Mouse (Mus musculus) heart, postnatal 0 days (tissue): ENCODE results near the gene Iqcg. TPM values are rescaled to one million over a fixed set of nuclear protein-coding genes. Genes with fewer than 3 reads are reported as not detected.
A peak's percentile ranks its signal among the peaks of the same experiment; 100 is the strongest.

Experiments used
- ATAC-seq: fragments of 200-750 bp; cut with Nextera tagmentation; 2 replicates; pipeline ENCODE4 v1.8.0; 2017; ENCODE audit warnings: low read depth, moderate number of reproducible peaks, moderate library complexity; ENCODE audit not compliant: insufficient read depth
- DNase-seq: peaks from one replicate; pipeline ENCODE4 v3.0.0-alpha.2; 2016; ENCODE audit warnings: low spot score
- H3K27ac ChIP-seq: fragments of 300-500 bp; sonication (generic); 2 replicates; pipeline ENCODE4 v1.5.1; 2014; ENCODE audit warnings: low read depth, mild to moderate bottlenecking
- H3K27me3 ChIP-seq: fragments of 300-500 bp; sonication (generic); 2 replicates; pipeline ENCODE4 v1.6.1; 2014; ENCODE audit warnings: low read length, mixed read lengths; ENCODE audit not compliant: control insufficient read depth, insufficient read depth
- H3K36me3 ChIP-seq: fragments of 300-500 bp; sonication (generic); replicated peaks from 2 replicates; pipeline ENCODE4 v1.6.1; 2014; ENCODE audit warnings: low read length, mixed read lengths; ENCODE audit not compliant: control insufficient read depth, insufficient read depth
- H3K4me1 ChIP-seq: fragments of 300-500 bp; sonication (generic); 2 replicates; pipeline ENCODE4 v1.6.1; 2014; ENCODE audit warnings: antibody characterized with exemption; ENCODE audit not compliant: control insufficient read depth, insufficient read depth
- H3K4me2 ChIP-seq: fragments of 300-500 bp; sonication (generic); 2 replicates; pipeline ENCODE4 v1.6.1; 2014; ENCODE audit warnings: low read depth, mild to moderate bottlenecking, low read length, moderate library complexity
- H3K4me3 ChIP-seq: fragments of 300-500 bp; sonication (generic); 2 replicates; pipeline ENCODE4 v1.5.1; 2014; ENCODE audit warnings: low read depth, low read length
- H3K9ac ChIP-seq: fragments of 300-500 bp; sonication (generic); replicated peaks from 2 replicates; pipeline ENCODE4 v1.6.1; 2014; ENCODE audit warnings: low read depth, low read length, mixed read lengths
- H3K9me3 ChIP-seq: fragments of 300-500 bp; sonication (generic); replicated peaks from 2 replicates; pipeline ENCODE4 v1.6.1; 2016; ENCODE audit warnings: low read length; ENCODE audit not compliant: control insufficient read depth
- CTCF ChIP-seq: IDR thresholded peaks from 2 replicates; pipeline ENCODE4 v1.5.1; 2016; ENCODE audit warnings: antibody characterized with exemption, control low read depth, low read depth
- EP300 ChIP-seq: IDR thresholded peaks from 2 replicates; pipeline ENCODE4 v1.6.1; 2016; ENCODE audit warnings: antibody characterized with exemption, low read depth
- WGBS: fragments of 180-500 bp; shearing (Covaris S2); extraction: QIAGEN DNeasy Blood & Tissue Kit; methylation state at CpG from one replicate; pipeline ENCODE4 v1.1.7; 2014; 5-methylcytosine and 5-hydroxymethylcytosine counted together
- polyA plus RNA-seq: library from polyadenylated mRNA; unstranded; fragments of >200 nt; fragmentation: Nextera tagmentation; extraction: Ambion mirVana; gene quantifications from 2 replicates; pipeline ENCODE4 v1.2.1, GENCODE M21; 2015
- total RNA-seq: library from RNA; depleted of rRNA; stranded (reverse); fragments of >200 nt; gene quantifications from 2 replicates; pipeline ENCODE4 v1.2.3, GENCODE M21; 2014; ENCODE audit warnings: low replicate concordance

The Iqcg gene
- total and polyA plus RNA-seq, 2 experiments from 2014 or later, result 0.23 to 0.83 TPM

DNA sequence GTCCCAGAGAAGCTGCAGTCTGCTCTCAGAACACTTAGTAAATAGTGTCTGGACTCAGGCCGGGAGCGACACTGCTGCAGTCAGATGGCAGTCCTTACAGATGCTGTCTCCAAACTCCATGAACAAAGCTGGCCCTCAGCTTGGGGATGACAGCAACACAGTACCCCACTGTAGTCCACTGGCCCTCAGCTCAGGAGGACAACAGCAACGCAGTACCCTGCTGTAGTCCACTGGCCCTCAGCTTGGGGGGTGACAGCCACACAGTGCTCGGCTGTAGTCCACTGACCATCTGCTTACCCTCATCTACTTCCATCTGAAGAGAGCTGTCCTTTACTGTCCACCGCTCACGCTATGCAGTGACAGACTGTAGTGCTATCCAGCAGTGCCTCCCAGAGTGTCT is 45.9 kb downstream of the Iqcg start:
- WGBS, result 86% methylated on average over 6 of the region's 6 CpGs
- no peak overlapping the region for H3K4me2 ChIP-seq
- ATAC-seq (no peak), DNase-seq (no peak)
- H3K27ac ChIP-seq, result no peak overlapping the region
- H3K9ac ChIP-seq, result no peak overlapping the region
- H3K4me3 ChIP-seq, result no peak overlapping the region
- no peak for TF ChIP-seq EP300
- no peak for TF ChIP-seq CTCF
- no peaks in the 10 kb centered on the region for H3K9me3 ChIP-seq
- H3K4me1 ChIP-seq, result 0 out of 2 replicates have a peak, but pooled peaks cover 5% of the 10 kb centered on the region
- peaks cover 87% of the 10 kb centered on the region for H3K36me3 ChIP-seq
- no peaks in the 10 kb centered on the region for H3K27me3 ChIP-seq

- WGBS, result 77% methylated on average over 7 of the region's 7 CpGs
- TF ChIP-seq EP300 (no peak), CTCF (no peak)
- Histone ChIP-seq H3K9me3 (no peaks in the 10 kb centered on the region), H3K4me1 (0 out of 2 replicates have a peak, but pooled peaks cover 5% of the 10 kb centered on the region), H3K36me3 (peaks cover 64% of the 10 kb centered on the region), H3K27ac (no peak overlapping the region), H3K4me3 (no peak overlapping the region), H3K4me2 (no peak overlapping the region), H3K27me3 (no peaks in the 10 kb centered on the region), H3K9ac (no peak overlapping the region)
- no peak for DNase-seq
- no peak for ATAC-seq
These were observed 48.6 kb downstream of the Iqcg start for GRCm38 (mm10) chr16:33007436-33007835.

GRCm38 (mm10) chr16:33006888-33007287 is 49.1 kb downstream of the Iqcg start:
- Histone ChIP-seq H3K9ac (no peak overlapping the region), H3K27ac (no peak overlapping the region), H3K9me3 (no peaks in the 10 kb centered on the region), H3K36me3 (peaks cover 63% of the 10 kb centered on the region), H3K27me3 (no peaks in the 10 kb centered on the region), H3K4me2 (no peak overlapping the region), H3K4me3 (no peak overlapping the region), H3K4me1 (0 out of 2 replicates have a peak, but pooled peaks cover 5% of the 10 kb centered on the region)
- no peak for DNase-seq
- no peak for TF ChIP-seq EP300
- TF ChIP-seq CTCF, result no peak
- no peak for ATAC-seq
- 91% methylated on average over 7 of the region's 7 CpGs for WGBS

DNA sequence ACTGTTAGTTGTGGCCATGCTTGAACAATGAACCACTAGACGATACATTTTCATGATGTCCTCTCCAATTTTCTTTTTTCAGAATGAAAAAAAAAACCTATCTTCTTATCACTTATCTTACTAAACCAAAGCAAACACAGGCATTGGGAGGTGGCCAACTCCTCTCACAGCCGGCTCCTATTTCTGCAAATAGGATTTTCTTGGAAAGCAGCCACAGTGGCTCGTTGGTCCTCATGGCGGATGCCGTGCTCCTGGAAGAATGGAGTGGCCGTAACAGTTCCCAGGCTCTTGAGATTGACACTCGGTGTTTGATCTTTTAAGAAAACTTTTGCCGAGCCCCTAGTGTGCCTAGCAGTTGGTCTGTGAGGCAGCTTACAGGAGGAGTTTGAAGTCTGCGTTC is 50.8 kb downstream of the Iqcg start:
- no peak overlapping the region for H3K4me3 ChIP-seq
- peak; percentile 27; the same call in 1 of the 2 replicates for ATAC-seq

DNA sequence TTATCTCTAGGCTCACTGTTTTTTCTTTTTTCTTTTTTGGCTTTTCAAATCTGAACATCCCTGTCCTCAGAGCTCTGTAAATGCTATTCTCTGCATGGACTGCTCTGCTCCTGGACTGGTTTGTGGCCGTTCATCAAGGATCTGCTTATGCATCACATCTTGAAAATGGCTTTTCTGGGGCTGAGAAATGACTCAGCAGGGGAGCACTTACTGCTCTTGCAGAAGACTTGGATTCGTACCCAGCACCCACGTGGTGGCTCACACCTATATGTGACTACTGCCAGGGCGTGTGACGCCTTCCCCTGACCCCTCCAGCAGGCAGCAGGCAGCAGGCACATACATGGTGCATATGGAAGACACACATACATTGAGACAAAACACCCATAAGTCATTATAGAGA is 63.9 kb downstream of the Iqcg start:
- DNase-seq (no peak), ATAC-seq (no peak)
- H3K9me3 ChIP-seq, result no peaks in the 10 kb centered on the region
- no peak overlapping the region for H3K4me3 ChIP-seq
- no peaks in the 10 kb centered on the region for H3K27me3 ChIP-seq
- no peaks in the 10 kb centered on the region for H3K4me1 ChIP-seq
- no peak for TF ChIP-seq EP300
- no peak for TF ChIP-seq CTCF
- H3K9ac ChIP-seq, result no peak overlapping the region
- H3K27ac ChIP-seq, result no peak overlapping the region
- no peak overlapping the region for H3K4me2 ChIP-seq
- WGBS, result 92% methylated on average over 5 of the region's 5 CpGs
- H3K36me3 ChIP-seq, result peaks cover 81% of the 10 kb centered on the region

More for the DNA sequence above, 50.8 kb downstream of the Iqcg start:
- 15% methylated on average over 9 of the region's 9 CpGs for WGBS
- no peak for TF ChIP-seq EP300
- TF ChIP-seq CTCF, result no peak
- Histone ChIP-seq H3K4me2 (peak overlapping the region; percentile 8; the same call in 1 of the 2 replicates), H3K4me1 (0 out of 2 replicates have a peak, but pooled peaks cover 5% of the 10 kb centered on the region), H3K9ac (no peak overlapping the region), H3K27ac (no peak overlapping the region), H3K27me3 (no peaks in the 10 kb centered on the region), H3K9me3 (0 out of 2 replicates have a peak, but pooled peaks cover 4% of the 10 kb centered on the region), H3K36me3 (peaks cover 68% of the 10 kb centered on the region)
- DNase-seq, result peak; percentile 71

- Histone ChIP-seq H3K27me3 (no peaks in the 10 kb centered on the region), H3K9ac (no peak overlapping the region), H3K27ac (no peak overlapping the region), H3K9me3 (no peaks in the 10 kb centered on the region), H3K4me2 (no peak overlapping the region), H3K4me1 (no peaks in the 10 kb centered on the region), H3K4me3 (no peak overlapping the region), H3K36me3 (peaks cover 78% of the 10 kb centered on the region)
- 94% methylated on average over 2 of the region's 2 CpGs for WGBS
- TF ChIP-seq EP300, result no peak
- no peak for TF ChIP-seq CTCF
- ATAC-seq, result no peak
- no peak for DNase-seq
These were observed 71.4 kb downstream of the Iqcg start for GRCm38 (mm10) chr16:32984631-32985030.
